In genomic region chr3:103040861-103041379, GRCm38 (mm10) we compare ENCODE assay signal across 21 mouse cellular contexts. TPM values are rescaled to one million over a fixed set of nuclear protein-coding genes. Genes with fewer than 3 reads are reported as not detected.
"Had no signal": no experiment of that assay in that cellular context is flagged by ENCODE, and none has a peak within 500 bp of the region (broad histone marks: within the 10 kb centered on the region; RNA-seq: fewer than 3 reads in every experiment).

No protein-coding gene starts in this region.

- H3K27ac ChIP-seq: midbrain, embryonic 13.5 days; midbrain, embryonic 15.5 days; neural tube, embryonic 13.5 days; neural tube, embryonic 15.5 days had no signal

- H3K27me3 ChIP-seq: megakaryocyte, embryonic 14.5 days; midbrain, embryonic 13.5 days; midbrain, embryonic 15.5 days; neural tube, embryonic 13.5 days; neural tube, embryonic 15.5 days had no signal

- H3K4me2 ChIP-seq: lung, embryonic 14.5 days; midbrain, embryonic 11.5 days; midbrain, embryonic 13.5 days; midbrain, embryonic 15.5 days; neural tube, embryonic 13.5 days; neural tube, embryonic 15.5 days had no signal

- DNase-seq: lung, adult 18-20 months; lung, embryonic 14.5 days; lung, postnatal 10 days; lung, postnatal 4 days; retina, postnatal 1 day; right cerebral cortex, adult 18-20 months; right cerebral cortex, postnatal 25 days; right cerebral cortex, postnatal 4 days; spleen, adult 18-20 months; thymus, adult 18-20 months; thymus, postnatal 14 days; thymus, postnatal 36 days had no signal

- H3K4me1 ChIP-seq: midbrain, embryonic 13.5 days; midbrain, embryonic 15.5 days; neural tube, embryonic 13.5 days; neural tube, embryonic 15.5 days had no signal

- H3K4me3 ChIP-seq: megakaryocyte, embryonic 14.5 days; midbrain, embryonic 13.5 days; midbrain, embryonic 15.5 days; myocyte; neural tube, embryonic 13.5 days; neural tube, embryonic 15.5 days had no signal

- ATAC-seq: midbrain, embryonic 13.5 days; midbrain, embryonic 15.5 days had no signal

- H3K9me3 ChIP-seq: megakaryocyte, embryonic 14.5 days; midbrain, embryonic 13.5 days; midbrain, embryonic 15.5 days; neural tube, embryonic 13.5 days; neural tube, embryonic 15.5 days had no signal

- H3K9ac ChIP-seq: lung, embryonic 14.5 days; midbrain, embryonic 13.5 days; midbrain, embryonic 15.5 days; neural tube, embryonic 13.5 days; neural tube, embryonic 15.5 days had no signal

RNA-seq across cellular contexts. Expression of gene Ampd1, which starts 32.9 kb away (rescaled TPM):
- polyA plus RNA-seq: midbrain, embryonic 13.5 days; midbrain, embryonic 15.5 days; neural tube, embryonic 13.5 days; small intestine, adult 2 months; stomach, embryonic 14.5 days had no signal
